Mouse (Mus musculus): ENCODE data around the gene Polr1e. TPM values are rescaled to one million over a fixed set of nuclear protein-coding genes. Genes with fewer than 3 reads are reported as not detected.
A peak's percentile ranks its signal among the peaks of the same experiment; 100 is the strongest.

Polr1e gene
- polyA plus RNA-seq, 1 experiment: 23.7 TPM

DNA sequence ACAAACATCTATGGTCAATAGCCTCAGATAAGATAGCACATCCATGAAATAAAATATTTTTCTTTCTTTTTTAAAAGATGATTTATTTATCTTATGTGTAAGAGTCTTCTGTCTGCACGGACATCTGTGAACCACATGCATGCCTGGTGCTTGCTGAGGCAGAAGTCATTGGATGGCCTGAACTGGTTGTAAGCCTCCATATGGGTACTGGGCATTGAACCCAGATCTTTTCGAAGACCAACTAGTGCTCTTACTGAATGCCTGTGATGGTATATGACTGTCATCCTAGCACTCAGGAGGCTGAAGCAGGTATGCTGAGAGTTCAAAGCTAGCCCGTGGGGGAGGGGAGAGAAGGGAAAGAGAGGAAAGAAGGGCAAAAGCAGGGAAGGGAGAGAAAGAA lies 20.3 kb upstream of the Polr1e start:
- no peak for TF ChIP-seq POLR2A (IDR thresholded peaks at IDR 0.05; ENCODE audit: low read depth, low read length)
- no peak for TF ChIP-seq CTCF (IDR thresholded peaks at IDR 0.05; ENCODE audit: borderline replicate concordance, insufficient read depth, low read length)
- Histone ChIP-seq H3K4me3 (ENCODE audit: insufficient read depth, low read length) (no peak overlapping the region), H3K27ac (ENCODE audit: insufficient read depth, low read length) (no peak overlapping the region), H3K4me1 (ENCODE audit: control insufficient read depth, insufficient read depth, low read length) (no peaks in the 10 kb centered on the region)

DNA sequence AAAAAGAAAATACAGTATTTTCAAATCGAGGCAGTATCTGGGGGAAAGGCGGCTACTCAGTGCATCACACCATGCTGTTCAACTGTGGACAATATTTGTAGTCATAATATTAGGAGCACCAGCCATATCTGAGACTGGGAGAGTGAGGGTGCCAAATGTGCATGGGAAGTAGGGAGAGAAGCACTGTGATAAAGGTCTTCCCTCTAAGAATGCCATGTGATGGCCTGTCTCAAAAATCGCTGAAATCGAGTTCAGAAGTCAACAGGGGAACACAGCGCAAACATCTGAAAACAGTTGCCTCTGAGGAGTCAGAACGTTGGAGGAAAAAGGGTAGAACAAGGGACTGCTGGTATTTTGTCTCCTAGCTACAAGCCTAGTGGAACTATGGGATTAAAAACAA lies 18.4 kb upstream of the Polr1e start:
- no peak overlapping the region for H3K27ac ChIP-seq (ENCODE audit: insufficient read depth, low read length)
- TF ChIP-seq POLR2A (IDR thresholded peaks at IDR 0.05; ENCODE audit: low read depth, low read length) (no peak), CTCF (IDR thresholded peaks at IDR 0.05; ENCODE audit: borderline replicate concordance, insufficient read depth, low read length) (no peak)
- no peak overlapping the region for H3K4me3 ChIP-seq (ENCODE audit: insufficient read depth, low read length)
- H3K4me1 ChIP-seq (ENCODE audit: control insufficient read depth, insufficient read depth, low read length): no peaks in the 10 kb centered on the region

DNA sequence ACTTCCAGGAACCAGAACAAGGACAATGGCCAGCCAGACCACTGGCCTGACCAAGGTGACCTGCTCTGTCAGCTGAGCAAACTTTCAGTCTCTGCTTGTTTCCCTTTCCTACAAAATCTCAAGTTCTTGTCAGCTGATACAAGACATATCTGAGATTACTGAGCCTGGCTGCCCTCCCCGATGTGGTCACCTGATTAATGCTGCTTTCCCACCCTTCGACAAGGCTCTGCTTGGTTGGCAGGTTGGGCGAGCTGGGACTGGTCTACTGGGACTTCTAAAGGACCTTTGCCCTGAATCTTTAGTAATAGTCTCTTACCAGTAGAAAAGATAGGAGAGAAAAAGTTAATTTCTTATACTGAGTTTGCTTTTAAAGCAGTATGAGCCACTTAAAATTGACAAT lies 12.9 kb upstream of the Polr1e start:
- Histone ChIP-seq H3K4me1 (ENCODE audit: control insufficient read depth, insufficient read depth, low read length) (no peaks in the 10 kb centered on the region), H3K27ac (ENCODE audit: insufficient read depth, low read length) (no peak overlapping the region), H3K4me3 (ENCODE audit: insufficient read depth, low read length) (no peak overlapping the region)
- TF ChIP-seq POLR2A (IDR thresholded peaks at IDR 0.05; ENCODE audit: low read depth, low read length) (no peak), CTCF (IDR thresholded peaks at IDR 0.05; ENCODE audit: borderline replicate concordance, insufficient read depth, low read length) (no peak)

DNA sequence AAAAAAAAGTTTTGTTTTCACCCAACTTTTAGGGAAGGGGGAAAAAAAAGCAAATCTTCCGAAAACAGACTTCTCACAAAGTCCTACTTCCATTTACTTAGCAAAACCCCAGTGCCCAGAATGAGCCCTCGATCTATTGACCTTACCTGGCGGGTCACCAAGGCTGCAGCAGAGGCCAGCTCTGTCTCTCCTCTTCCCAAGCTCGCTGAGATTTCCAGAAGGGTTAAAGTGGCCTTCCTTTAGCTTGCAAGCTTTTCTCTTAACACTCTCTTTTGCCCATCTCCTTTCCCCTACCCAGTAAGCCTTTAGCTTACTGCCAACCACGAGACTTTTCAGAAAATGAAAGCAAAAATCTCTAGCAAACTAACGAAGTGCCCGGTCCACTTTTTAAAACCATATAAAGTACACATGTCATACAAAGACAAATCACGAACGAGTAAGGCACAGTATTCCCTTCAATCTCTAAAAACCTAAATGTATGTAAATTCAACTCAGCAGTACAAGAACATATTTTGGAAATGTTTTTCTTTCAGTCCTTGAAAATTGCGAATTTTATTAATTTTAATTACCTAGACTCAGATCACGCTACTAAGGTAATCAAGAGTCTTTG lies 7.5 kb upstream of the Polr1e start:
- TF ChIP-seq POLR2A (IDR thresholded peaks at IDR 0.05; ENCODE audit: low read depth, low read length) (no peak), CTCF (IDR thresholded peaks at IDR 0.05; ENCODE audit: borderline replicate concordance, insufficient read depth, low read length) (no peak)
- H3K27ac ChIP-seq (ENCODE audit: insufficient read depth, low read length): peak overlapping the region; percentile 85
- H3K4me1 ChIP-seq (ENCODE audit: control insufficient read depth, insufficient read depth, low read length): no peaks in the 10 kb centered on the region; the same call in 1 of the 2 replicates
- peak overlapping the region; percentile 74 for H3K4me3 ChIP-seq (ENCODE audit: insufficient read depth, low read length)

DNA sequence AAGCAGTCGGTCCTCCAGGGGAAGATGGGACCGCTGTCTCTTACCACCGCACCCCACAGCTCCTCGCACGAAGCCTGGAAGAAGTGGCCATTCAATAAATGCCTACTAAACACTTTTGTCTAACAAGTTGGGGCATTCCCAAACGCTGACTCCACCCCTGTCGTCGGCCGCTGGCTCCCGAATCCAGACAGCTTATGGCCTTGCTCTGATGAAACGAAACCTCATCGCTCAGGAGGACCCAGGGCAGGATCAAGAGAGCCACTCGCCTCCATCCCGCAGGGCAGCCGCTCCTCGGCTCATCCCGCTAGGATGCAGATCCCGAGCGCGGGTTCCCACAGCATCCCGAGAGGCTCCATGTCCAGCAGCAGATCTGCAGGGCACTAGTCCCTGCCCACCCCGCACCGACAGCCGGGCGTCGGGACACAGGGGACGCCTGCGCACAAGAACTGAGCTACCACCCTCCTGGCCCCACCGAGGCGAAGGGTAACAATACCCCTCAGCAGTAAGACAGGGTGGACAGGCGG lies 6.7 kb upstream of the Polr1e start:
- no peaks in the 10 kb centered on the region; the same call in 1 of the 2 replicates for H3K4me1 ChIP-seq (ENCODE audit: control insufficient read depth, insufficient read depth, low read length)
- H3K27ac ChIP-seq (ENCODE audit: insufficient read depth, low read length): peak overlapping the region; percentile 85
- TF ChIP-seq CTCF (IDR thresholded peaks at IDR 0.05; ENCODE audit: borderline replicate concordance, insufficient read depth, low read length) (no peak), POLR2A (IDR thresholded peaks at IDR 0.05; ENCODE audit: low read depth, low read length) (peak; percentile 72)
- peak overlapping the region; percentile 74 for H3K4me3 ChIP-seq (ENCODE audit: insufficient read depth, low read length)

DNA sequence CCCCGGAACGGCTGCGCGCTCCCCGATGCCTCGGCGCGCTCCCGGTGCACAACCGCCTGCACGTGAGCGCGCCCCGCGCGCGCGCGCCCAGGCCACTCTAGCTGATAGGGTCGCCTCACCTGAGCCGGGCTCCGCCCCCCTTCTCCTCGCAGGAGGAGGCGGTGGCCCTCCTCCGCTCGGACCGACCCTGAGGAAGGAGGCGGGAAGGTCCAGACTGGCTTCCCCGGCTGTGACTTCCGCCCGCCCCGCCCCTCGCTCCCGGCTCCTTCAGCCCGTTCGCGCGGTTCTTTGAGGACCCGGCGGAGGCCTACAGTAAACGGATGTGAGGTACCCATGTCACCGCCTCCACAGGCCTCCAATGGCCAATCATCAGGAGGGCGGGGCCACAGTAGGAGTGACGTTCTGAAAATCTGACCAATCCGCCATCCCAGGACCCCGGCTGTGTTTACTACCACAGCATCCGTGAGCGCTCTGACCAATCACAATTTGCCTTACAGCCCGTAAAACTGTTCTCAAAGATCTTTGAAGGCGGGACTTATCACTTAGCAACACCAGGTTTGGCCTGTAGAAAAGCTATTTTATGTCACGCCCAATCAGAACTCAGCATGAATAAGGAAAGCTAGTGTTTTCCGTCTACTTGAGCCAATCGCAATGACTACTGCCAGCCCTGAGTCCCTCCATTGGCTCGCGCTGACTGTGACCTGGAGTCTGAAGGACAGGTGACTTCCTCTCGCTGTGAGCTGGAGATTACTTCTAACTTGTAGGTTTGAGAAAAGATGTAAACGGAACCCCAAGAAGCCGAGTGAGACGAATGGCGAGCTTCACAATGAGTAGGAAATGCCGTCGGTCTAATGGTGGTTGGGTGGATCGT lies 6.0 kb upstream of the Polr1e start, which contains the start of gene Zbtb5:
TSS of gene Zbtb5 (minus strand) at position 308 of the 871 bp plus-strand sequence.
- Histone ChIP-seq H3K27ac (ENCODE audit: insufficient read depth, low read length) (peak within 1 kb of the TSS; percentile 85), H3K4me1 (ENCODE audit: control insufficient read depth, insufficient read depth, low read length) (no peaks in the 10 kb centered on the region; the same call in 1 of the 2 replicates), H3K4me3 (ENCODE audit: insufficient read depth, low read length) (peak within 1 kb of the TSS; percentile 78)
- no peak for TF ChIP-seq CTCF (IDR thresholded peaks at IDR 0.05; ENCODE audit: borderline replicate concordance, insufficient read depth, low read length)
- peak; percentile 68 for TF ChIP-seq POLR2A (IDR thresholded peaks at IDR 0.05; ENCODE audit: low read depth, low read length)

DNA sequence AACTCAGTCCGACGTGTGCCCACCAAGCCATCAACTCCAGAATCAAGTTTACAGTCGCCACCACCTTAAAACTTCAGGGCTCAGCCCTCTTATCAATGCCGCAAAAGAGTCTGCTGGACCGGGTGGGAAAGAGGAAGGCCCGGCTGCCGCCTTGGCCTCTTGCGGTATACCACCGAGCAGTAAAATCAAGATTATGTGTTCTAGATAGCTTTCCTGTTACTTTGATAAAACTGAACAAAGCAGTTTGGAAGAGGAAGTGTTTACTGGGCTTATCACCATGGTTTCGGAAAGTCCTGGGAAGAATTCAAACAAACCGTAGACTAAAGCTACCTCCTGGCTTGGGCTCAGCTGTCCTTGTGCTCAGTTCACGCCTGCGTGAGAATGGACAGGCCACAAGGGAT lies 5.4 kb upstream of the Polr1e start:
- H3K4me1 ChIP-seq (ENCODE audit: control insufficient read depth, insufficient read depth, low read length): no peaks in the 10 kb centered on the region; the same call in 1 of the 2 replicates
- peak overlapping the region; percentile 16 for H3K27ac ChIP-seq (ENCODE audit: insufficient read depth, low read length)
- H3K4me3 ChIP-seq (ENCODE audit: insufficient read depth, low read length): peak overlapping the region; percentile 78
- TF ChIP-seq POLR2A (IDR thresholded peaks at IDR 0.05; ENCODE audit: low read depth, low read length) (no peak), CTCF (IDR thresholded peaks at IDR 0.05; ENCODE audit: borderline replicate concordance, insufficient read depth, low read length) (no peak)

DNA sequence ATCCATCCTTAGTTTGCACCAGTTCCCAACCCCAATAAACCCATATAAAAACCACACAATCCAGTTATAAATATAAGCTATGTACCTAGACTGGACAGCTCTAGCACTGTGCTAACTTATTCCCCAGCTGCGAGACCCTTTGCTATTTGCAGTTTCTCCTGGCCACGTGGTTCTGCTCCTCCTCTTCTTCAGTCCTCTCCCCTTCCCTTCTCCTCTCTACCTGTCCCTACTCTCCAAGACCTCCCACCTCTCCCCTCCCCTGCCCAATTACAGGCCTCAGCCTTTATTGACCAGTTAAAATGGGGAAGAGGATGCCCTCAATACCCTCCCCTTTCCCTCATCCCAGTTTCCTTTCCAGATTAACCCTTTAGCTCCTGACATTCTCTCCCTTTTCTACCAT lies 4.8 kb upstream of the Polr1e start:
- H3K27ac ChIP-seq (ENCODE audit: insufficient read depth, low read length): no peak overlapping the region
- H3K4me3 ChIP-seq (ENCODE audit: insufficient read depth, low read length): peak overlapping the region; percentile 78; the same call in 1 of the 2 replicates
- TF ChIP-seq POLR2A (IDR thresholded peaks at IDR 0.05; ENCODE audit: low read depth, low read length): no peak
- TF ChIP-seq CTCF (IDR thresholded peaks at IDR 0.05; ENCODE audit: borderline replicate concordance, insufficient read depth, low read length): no peak
- H3K4me1 ChIP-seq (ENCODE audit: control insufficient read depth, insufficient read depth, low read length): no peaks in the 10 kb centered on the region; the same call in 1 of the 2 replicates

DNA sequence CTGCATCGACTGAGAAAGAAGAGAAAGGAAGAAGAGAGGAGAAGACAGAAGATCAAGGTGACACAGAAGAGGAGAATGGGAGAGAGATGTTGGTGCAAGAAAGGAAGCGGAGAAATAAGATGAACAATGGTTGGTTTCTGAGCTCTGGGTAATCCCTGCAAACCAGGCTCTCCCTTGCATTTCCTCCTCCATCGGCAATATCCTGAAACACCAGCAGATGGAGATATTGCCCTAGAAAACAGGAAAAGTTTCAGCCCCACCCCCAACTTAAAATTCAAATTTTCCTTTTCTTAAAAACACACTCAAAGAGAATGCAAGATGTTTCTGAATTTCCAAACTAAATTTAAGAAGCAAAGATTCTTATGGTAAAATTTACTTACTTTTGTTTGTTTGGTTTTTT lies 2.8 kb upstream of the Polr1e start:
- TF ChIP-seq POLR2A (IDR thresholded peaks at IDR 0.05; ENCODE audit: low read depth, low read length): no peak
- TF ChIP-seq CTCF (IDR thresholded peaks at IDR 0.05; ENCODE audit: borderline replicate concordance, insufficient read depth, low read length): no peak
- H3K27ac ChIP-seq (ENCODE audit: insufficient read depth, low read length): no peak overlapping the region
- H3K4me3 ChIP-seq (ENCODE audit: insufficient read depth, low read length): no peak overlapping the region
- peaks cover 3% of the 10 kb centered on the region; the same call in 1 of the 2 replicates for H3K4me1 ChIP-seq (ENCODE audit: control insufficient read depth, insufficient read depth, low read length)

All from embryonic fibroblast, embryonic 13.5 days (primary cell).